Mouse (Mus musculus) embryonic stem cell, embryonic (primary cell): Measurements from ENCODE around the gene Cdc25a.

Experiments
- CTCF ChIA-PET, 4 experiments: fragments of 300-600 bp in 2 of 4; fragments of 350-600 bp in 2 of 4; sonication (Branson Sonifier 250); formaldehyde crosslinking; loops; one replicate each; lab custom pipeline; 2022; ENCODE audit warnings: inconsistent platforms in 2 of 4; lab: Charles Lee
- POLR2A ChIA-PET, 4 experiments: fragments of 300-600 bp in 2 of 4; fragments of 350-600 bp in 2 of 4; sonication (Branson Sonifier 250); formaldehyde crosslinking; loops; one replicate each; lab custom pipeline; 2022; ENCODE audit warnings: antibody characterized with exemption in 4 of 4, inconsistent platforms in 1 of 4; lab: Charles Lee

Gene Cdc25a

GRCm38 (mm10) chr9:109874797-109875691 is at the start of gene Cdc25a:
Cdc25a (plus strand) TSS chr9:109875579.
- ChIA-PET CTCF (interaction anchor here (0.5 to 1.6 kb wide), 24 partner anchors 9 to 911 kb away, joined by 3 to 13 read pairs (median 4); partner anchors contain the start of gene Nme6 (in 1 of the 4)), POLR2A (interaction anchor here (0.6 to 10.0 kb wide), 52 partner anchors 8 to 1601 kb away, joined by 3 to 161 read pairs (median 4); partner anchors contain the start of genes Dhx30 (in 1 of the 4), Map4 (in 1 of the 4), Nme6 (in 1 of the 4) and Smarcc1 (in 1 of the 4))

- ChIA-PET CTCF (interaction anchor here in 3 of 4 experiments (0.6 to 1.2 kb wide), 3 partner anchors 27 to 1462 kb away, joined by 3 to 5 read pairs (median 4); no protein-coding TSS in a partner anchor), POLR2A (interaction anchor here in 1 of 4 experiments (1.9 kb wide), 1 partner anchor 47 kb away, joined by 5 read pairs; no protein-coding TSS in a partner anchor)
These were observed 49.6 kb upstream of the Cdc25a start for GRCm38 (mm10) chr9:109825739-109826138.

- POLR2A ChIA-PET: no interaction called here
- CTCF ChIA-PET: no interaction called here
These were observed 49.2 kb upstream of the Cdc25a start for GRCm38 (mm10) chr9:109826181-109826580.

- ChIA-PET POLR2A (interaction anchor here in 3 of 4 experiments (0.5 to 2.5 kb wide), 32 partner anchors 10 to 1440 kb away, joined by 3 to 21 read pairs (median 4); partner anchors contain the start of genes Atrip (in 1 of the 3), Cdc25a (in 1 of the 3), Map4 (in 1 of the 3) and Pfkfb4 (in 1 of the 3)), CTCF (interaction anchor here (0.5 to 1.9 kb wide), 35 partner anchors 9 to 841 kb away, joined by 3 to 12 read pairs (median 3); partner anchors contain the start of genes Pfkfb4 (in 1 of the 4), Shisa5 (in 1 of the 4) and Spink8 (in 1 of the 4))
These were observed 42.8 kb upstream of the Cdc25a start, which contains the start of gene Nme6 for GRCm38 (mm10) chr9:109832391-109833087. Nme6 (plus strand) TSS chr9:109832749.

- POLR2A ChIA-PET: interaction anchor here in 3 of 4 experiments (0.5 to 2.5 kb wide), 18 partner anchors 10 to 823 kb away, joined by 3 to 21 read pairs (median 4); partner anchors contain the start of genes Atrip (in 1 of the 3), Cdc25a (in 1 of the 3) and Map4 (in 1 of the 3)
- CTCF ChIA-PET: interaction anchor here in 3 of 4 experiments (0.6 to 1.9 kb wide), 18 partner anchors 10 to 841 kb away, joined by 3 to 12 read pairs (median 4); partner anchors contain the start of genes Pfkfb4 (in 1 of the 3) and Spink8 (in 1 of the 3)
These were observed 42.3 kb upstream of the Cdc25a start for GRCm38 (mm10) chr9:109833088-109833412.

GRCm38 (mm10) chr9:109849312-109849758 is 26.0 kb upstream of the Cdc25a start, which contains the start of gene Camp:
Camp (minus strand) TSS chr9:109849617.
- ChIA-PET CTCF (interaction anchor here in 3 of 4 experiments (1.1 to 2.6 kb wide), 4 partner anchors 13 to 17 kb away, joined by 3 to 7 read pairs (median 5); partner anchors contain the start of gene Nme6 (in 1 of the 3)), POLR2A (interaction anchor here in 1 of 4 experiments (1.3 kb wide), 1 partner anchor 17 kb away, joined by 5 read pairs; the partner anchor contains the start of gene Nme6)

- CTCF ChIA-PET: interaction anchor here in 3 of 4 experiments (0.6 to 2.6 kb wide), 4 partner anchors 12 to 673 kb away, joined by 3 to 7 read pairs (median 4); no protein-coding TSS in a partner anchor
- POLR2A ChIA-PET: interaction anchor here in 3 of 4 experiments (0.6 to 1.6 kb wide), 4 partner anchors 10 to 529 kb away, joined by 3 to 4 read pairs (median 3); no protein-coding TSS in a partner anchor
These were observed 25.3 kb upstream of the Cdc25a start for GRCm38 (mm10) chr9:109850099-109850498.

- ChIA-PET POLR2A (no interaction called here), CTCF (interaction anchor here in 2 of 4 experiments (1.0 to 1.3 kb wide), 2 partner anchors 8 kb away, joined by 4 to 6 read pairs; no protein-coding TSS in a partner anchor)
These were observed 21.0 kb upstream of the Cdc25a start for GRCm38 (mm10) chr9:109854341-109854740.

GRCm38 (mm10) chr9:109855947-109856346 is 19.4 kb upstream of the Cdc25a start:
- POLR2A ChIA-PET: interaction anchor here in 3 of 4 experiments (0.6 to 1.7 kb wide), 5 partner anchors 19 to 810 kb away, joined by 4 to 7 read pairs (median 5); partner anchors contain the start of genes Cdc25a (in 1 of the 3) and Nme6 (in 1 of the 3)
- CTCF ChIA-PET: interaction anchor here in 2 of 4 experiments (0.6 kb wide), 2 partner anchors 36 to 1024 kb away, joined by 3 to 4 read pairs; partner anchors contain the start of genes Als2cl (in 1 of the 2) and Tmie (in 1 of the 2)

GRCm38 (mm10) chr9:109862397-109863044 is 12.9 kb upstream of the Cdc25a start:
- CTCF ChIA-PET: interaction anchor here (0.5 to 2.0 kb wide), 50 partner anchors 9 to 1094 kb away, joined by 3 to 29 read pairs (median 4); partner anchors contain the start of genes Nme6 (in 3 of the 4), Camp (in 2 of the 4), Atrip (in 1 of the 4) and Cdc25a (in 1 of the 4)
- POLR2A ChIA-PET: interaction anchor here in 3 of 4 experiments (0.5 to 3.2 kb wide), 7 partner anchors 9 to 238 kb away, joined by 3 to 29 read pairs (median 5); partner anchors contain the start of genes Cdc25a (in 1 of the 3) and Nme6 (in 1 of the 3)

- ChIA-PET POLR2A (interaction anchor here in 1 of 4 experiments (0.9 to 1.2 kb wide), 2 partner anchors 35 to 36 kb away, joined by 3 read pairs; no protein-coding TSS in a partner anchor), CTCF (interaction anchor here in 2 of 4 experiments (0.6 to 1.3 kb wide), 2 partner anchors 12 to 40 kb away, joined by 4 read pairs; partner anchors contain the start of gene Cdc25a (in 1 of the 2))
These were observed 12.3 kb upstream of the Cdc25a start for GRCm38 (mm10) chr9:109863085-109863484.

GRCm38 (mm10) chr9:109866218-109866617 is 9.2 kb upstream of the Cdc25a start:
- ChIA-PET POLR2A (interaction anchor here in 1 of 4 experiments (1.2 kb wide), 1 partner anchor 34 kb away, joined by 6 read pairs; the partner anchor contains the start of gene Nme6), CTCF (interaction anchor here in 2 of 4 experiments (0.7 to 1.2 kb wide), 2 partner anchors 34 to 1582 kb away, joined by 3 read pairs; partner anchors contain the start of gene Nme6 (in 1 of the 2))

- ChIA-PET CTCF (interaction anchor here in 3 of 4 experiments (0.6 to 2.8 kb wide), 6 partner anchors 9 to 1177 kb away, joined by 3 to 13 read pairs (median 4); no protein-coding TSS in a partner anchor), POLR2A (interaction anchor here (0.6 to 5.0 kb wide), 25 partner anchors 10 to 1081 kb away, joined by 3 to 29 read pairs (median 4); partner anchors contain the start of genes Nme6 (in 2 of the 4) and Pfkfb4 (in 2 of the 4))
These were observed 4.3 kb upstream of the Cdc25a start for GRCm38 (mm10) chr9:109870983-109871572.

- ChIA-PET POLR2A (interaction anchor here (0.6 to 10.0 kb wide), 44 partner anchors 9 to 1600 kb away, joined by 3 to 161 read pairs (median 4); partner anchors contain the start of genes Dhx30 (in 1 of the 4), Map4 (in 1 of the 4), Nme6 (in 1 of the 4) and Smarcc1 (in 1 of the 4)), CTCF (interaction anchor here in 3 of 4 experiments (0.6 to 1.6 kb wide), 16 partner anchors 8 to 911 kb away, joined by 3 to 13 read pairs (median 4); no protein-coding TSS in a partner anchor)
These were observed 569 bp downstream of the Cdc25a start for GRCm38 (mm10) chr9:109875695-109876601.
